Mouse (Mus musculus): ENCODE data around the gene Il20rb. TPM values are rescaled to one million over a fixed set of nuclear protein-coding genes. Genes with fewer than 3 reads are reported as not detected.
A peak's percentile ranks its signal among the peaks of the same experiment; 100 is the strongest.

Gene Il20rb
- total and polyA plus RNA-seq, 2 experiments from 2014 or later, result 0.99 to 2.5 TPM

- H3K9ac ChIP-seq (replicated peaks; ENCODE audit: low read length, poor library complexity, severe bottlenecking), result no peak overlapping the region
- 93% methylated on average over 1 of the region's 1 CpGs for WGBS
These were observed 12.5 kb downstream of the Il20rb start for GRCm38 (mm10) chr9:100474056-100474455.

GRCm38 (mm10) chr9:100473361-100473760 lies 13.2 kb downstream of the Il20rb start:
- H3K4me1 ChIP-seq (ENCODE audit: insufficient read depth, low read length), result no peaks in the 10 kb centered on the region
- no peaks in the 10 kb centered on the region for H3K36me3 ChIP-seq (ENCODE audit: insufficient read depth, low read length)
- no peak overlapping the region for H3K4me2 ChIP-seq (ENCODE audit: low read depth, low read length, poor library complexity, severe bottlenecking)
- no peak for DNase-seq (ENCODE audit: low spot score)
- no peak for ATAC-seq (ENCODE audit: low FRiP score)
- TF ChIP-seq CTCF (IDR thresholded peaks at IDR 0.05), result no peak
- H3K27me3 ChIP-seq (ENCODE audit: insufficient read depth, low read length), result no peaks in the 10 kb centered on the region
- H3K27ac ChIP-seq (ENCODE audit: low read depth, low read length), result no peak overlapping the region
- no peak overlapping the region for H3K9ac ChIP-seq (replicated peaks; ENCODE audit: low read length, poor library complexity, severe bottlenecking)
- no peak overlapping the region for H3K4me3 ChIP-seq (ENCODE audit: low read depth, low read length)
- no peaks in the 10 kb centered on the region for H3K9me3 ChIP-seq (ENCODE audit: low read length)
- 90% methylated on average over 6 of the region's 6 CpGs for WGBS

More at GRCm38 (mm10) chr9:100474056-100474455, 12.5 kb downstream of the Il20rb start:
- Histone ChIP-seq H3K4me2 (ENCODE audit: low read depth, low read length, poor library complexity, severe bottlenecking) (no peak overlapping the region), H3K27ac (ENCODE audit: low read depth, low read length) (no peak overlapping the region), H3K4me3 (ENCODE audit: low read depth, low read length) (no peak overlapping the region), H3K36me3 (ENCODE audit: insufficient read depth, low read length) (no peaks in the 10 kb centered on the region), H3K4me1 (ENCODE audit: insufficient read depth, low read length) (no peaks in the 10 kb centered on the region), H3K9me3 (ENCODE audit: low read length) (no peaks in the 10 kb centered on the region), H3K27me3 (ENCODE audit: insufficient read depth, low read length) (no peaks in the 10 kb centered on the region)
- no peak for ATAC-seq (ENCODE audit: low FRiP score)
- DNase-seq (ENCODE audit: low spot score), result no peak
- no peak for TF ChIP-seq CTCF (IDR thresholded peaks at IDR 0.05)

GRCm38 (mm10) chr9:100472931-100473330 lies 13.7 kb downstream of the Il20rb start:
- no peak overlapping the region for H3K9ac ChIP-seq (replicated peaks; ENCODE audit: low read length, poor library complexity, severe bottlenecking)
- H3K27ac ChIP-seq (ENCODE audit: low read depth, low read length), result no peak overlapping the region
- no peaks in the 10 kb centered on the region for H3K36me3 ChIP-seq (ENCODE audit: insufficient read depth, low read length)
- no peaks in the 10 kb centered on the region for H3K27me3 ChIP-seq (ENCODE audit: insufficient read depth, low read length)
- no peaks in the 10 kb centered on the region for H3K9me3 ChIP-seq (ENCODE audit: low read length)
- H3K4me2 ChIP-seq (ENCODE audit: low read depth, low read length, poor library complexity, severe bottlenecking), result no peak overlapping the region
- no peak for TF ChIP-seq CTCF (IDR thresholded peaks at IDR 0.05)
- WGBS, result 94% methylated on average over 8 of the region's 8 CpGs
- no peak overlapping the region for H3K4me3 ChIP-seq (ENCODE audit: low read depth, low read length)
- DNase-seq (ENCODE audit: low spot score) (no peak), ATAC-seq (ENCODE audit: low FRiP score) (no peak)
- H3K4me1 ChIP-seq (ENCODE audit: insufficient read depth, low read length), result no peaks in the 10 kb centered on the region

GRCm38 (mm10) chr9:100471605-100471953 lies 15.0 kb downstream of the Il20rb start:
- ATAC-seq (ENCODE audit: low FRiP score), result no peak
- H3K9me3 ChIP-seq (ENCODE audit: low read length), result no peaks in the 10 kb centered on the region
- 65% methylated on average over 4 of the region's 4 CpGs for whole genome bisulfite sequencing
- no peak for DNase-seq (ENCODE audit: low spot score)
- H3K4me1 ChIP-seq (ENCODE audit: insufficient read depth, low read length), result no peaks in the 10 kb centered on the region
- no peak overlapping the region for H3K4me3 ChIP-seq (ENCODE audit: low read depth, low read length)
- H3K27ac ChIP-seq (ENCODE audit: low read depth, low read length), result no peak overlapping the region
- no peak overlapping the region for H3K4me2 ChIP-seq (ENCODE audit: low read depth, low read length, poor library complexity, severe bottlenecking)
- TF ChIP-seq CTCF (IDR thresholded peaks at IDR 0.05), result no peak
- no peaks in the 10 kb centered on the region for H3K27me3 ChIP-seq (ENCODE audit: insufficient read depth, low read length)
- no peak overlapping the region for H3K9ac ChIP-seq (replicated peaks; ENCODE audit: low read length, poor library complexity, severe bottlenecking)
- no peaks in the 10 kb centered on the region for H3K36me3 ChIP-seq (ENCODE audit: insufficient read depth, low read length)

- TF ChIP-seq CTCF (IDR thresholded peaks at IDR 0.05), result no peak
- Histone ChIP-seq H3K36me3 (ENCODE audit: insufficient read depth, low read length) (no peaks in the 10 kb centered on the region), H3K9me3 (ENCODE audit: low read length) (no peaks in the 10 kb centered on the region), H3K27me3 (ENCODE audit: insufficient read depth, low read length) (no peaks in the 10 kb centered on the region), H3K4me3 (ENCODE audit: low read depth, low read length) (no peak overlapping the region), H3K9ac (replicated peaks; ENCODE audit: low read length, poor library complexity, severe bottlenecking) (no peak overlapping the region), H3K27ac (ENCODE audit: low read depth, low read length) (no peak overlapping the region), H3K4me2 (ENCODE audit: low read depth, low read length, poor library complexity, severe bottlenecking) (no peak overlapping the region), H3K4me1 (ENCODE audit: insufficient read depth, low read length) (no peaks in the 10 kb centered on the region)
- WGBS, result 64% methylated on average over 8 of the region's 8 CpGs
- DNase-seq (ENCODE audit: low spot score) (peak; percentile 75), ATAC-seq (ENCODE audit: low FRiP score) (no peak)
These were observed 15.5 kb downstream of the Il20rb start for GRCm38 (mm10) chr9:100470936-100471604.

GRCm38 (mm10) chr9:100470228-100470627 lies 16.4 kb downstream of the Il20rb start:
- no peaks in the 10 kb centered on the region for H3K9me3 ChIP-seq (ENCODE audit: low read length)
- H3K36me3 ChIP-seq (ENCODE audit: insufficient read depth, low read length), result no peaks in the 10 kb centered on the region
- H3K27me3 ChIP-seq (ENCODE audit: insufficient read depth, low read length), result no peaks in the 10 kb centered on the region
- ATAC-seq (ENCODE audit: low FRiP score) (no peak), DNase-seq (ENCODE audit: low spot score) (no peak)
- no peak overlapping the region for H3K27ac ChIP-seq (ENCODE audit: low read depth, low read length)
- 61% methylated on average over 1 of the region's 1 CpGs for WGBS
- H3K4me1 ChIP-seq (ENCODE audit: insufficient read depth, low read length), result no peaks in the 10 kb centered on the region
- TF ChIP-seq CTCF (IDR thresholded peaks at IDR 0.05), result no peak
- H3K4me3 ChIP-seq (ENCODE audit: low read depth, low read length), result no peak overlapping the region
- H3K9ac ChIP-seq (replicated peaks; ENCODE audit: low read length, poor library complexity, severe bottlenecking), result no peak overlapping the region
- H3K4me2 ChIP-seq (ENCODE audit: low read depth, low read length, poor library complexity, severe bottlenecking), result no peak overlapping the region

All from midbrain, postnatal 0 days (tissue).